Mouse (Mus musculus): ENCODE data around the gene Enox1. TPM values are rescaled to one million over a fixed set of nuclear protein-coding genes. Genes with fewer than 3 reads are reported as not detected.

Enox1 gene
- polyA plus RNA-seq, 1 experiment from 2014 or later = 1.9 TPM

DNA sequence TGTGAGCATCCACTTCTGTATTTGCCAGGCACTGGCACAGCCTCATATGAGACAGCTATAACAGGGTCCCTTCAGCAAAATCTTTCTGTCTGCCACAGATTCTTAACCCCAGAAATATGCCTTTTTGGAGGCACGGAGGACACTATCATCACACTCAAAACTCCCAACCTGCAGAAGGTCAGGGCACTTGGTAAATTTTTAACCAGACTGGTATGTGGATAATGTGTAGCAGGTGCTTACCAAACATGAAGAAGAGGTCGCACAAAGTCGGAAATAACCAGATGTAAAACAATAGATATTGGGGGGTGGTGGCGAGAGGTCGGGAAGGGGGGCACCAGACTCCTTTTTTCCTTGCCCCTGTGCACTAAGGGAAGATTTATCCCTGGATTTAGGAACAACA is 430.6 kb downstream of the Enox1 start:
- Histone ChIP-seq H3K9ac (ENCODE audit: low read length) (no peak overlapping the region), H3K4me2 (ENCODE audit: low read depth, low read length) (no peak overlapping the region), H3K27ac (ENCODE audit: low read length) (no peak overlapping the region), H3K36me3 (ENCODE audit: control insufficient read depth, insufficient read depth) (no peaks in the 10 kb centered on the region), H3K9me3 (replicated peaks; ENCODE audit: control insufficient read depth, low read length) (no peaks in the 10 kb centered on the region), H3K27me3 (ENCODE audit: control insufficient read depth, insufficient read depth, low read length) (no peaks in the 10 kb centered on the region), H3K4me3 (ENCODE audit: low read length) (no peak overlapping the region), H3K4me1 (ENCODE audit: control insufficient read depth, insufficient read depth, low read length) (peaks cover 11% of the 10 kb centered on the region)
- no peak for ATAC-seq (replicated peaks; ENCODE audit: extremely low read depth, insufficient read depth, low FRiP score)
- WGBS = 84% methylated on average over 5 of the region's 5 CpGs

GRCm38 (mm10) chr14:77593136-77593838 is 436.7 kb downstream of the Enox1 start:
- Histone ChIP-seq H3K4me1 (ENCODE audit: control insufficient read depth, insufficient read depth, low read length) (no peaks in the 10 kb centered on the region), H3K36me3 (ENCODE audit: control insufficient read depth, insufficient read depth) (no peaks in the 10 kb centered on the region), H3K27me3 (ENCODE audit: control insufficient read depth, insufficient read depth, low read length) (no peaks in the 10 kb centered on the region), H3K4me2 (ENCODE audit: low read depth, low read length) (no peak overlapping the region), H3K9me3 (replicated peaks; ENCODE audit: control insufficient read depth, low read length) (peaks cover 3% of the 10 kb centered on the region; the same call in 1 of the 2 replicates), H3K4me3 (ENCODE audit: low read length) (no peak overlapping the region), H3K9ac (ENCODE audit: low read length) (no peak overlapping the region), H3K27ac (ENCODE audit: low read length) (no peak overlapping the region)
- WGBS = 91% methylated on average over 11 of the region's 11 CpGs
- ATAC-seq (replicated peaks; ENCODE audit: extremely low read depth, insufficient read depth, low FRiP score) = no peak

- Histone ChIP-seq H3K4me1 (ENCODE audit: control insufficient read depth, insufficient read depth, low read length) (no peaks in the 10 kb centered on the region), H3K36me3 (ENCODE audit: control insufficient read depth, insufficient read depth) (no peaks in the 10 kb centered on the region), H3K27ac (ENCODE audit: low read length) (no peak overlapping the region), H3K4me2 (ENCODE audit: low read depth, low read length) (no peak overlapping the region), H3K27me3 (ENCODE audit: control insufficient read depth, insufficient read depth, low read length) (no peaks in the 10 kb centered on the region), H3K4me3 (ENCODE audit: low read length) (no peak overlapping the region), H3K9me3 (replicated peaks; ENCODE audit: control insufficient read depth, low read length) (peaks cover 3% of the 10 kb centered on the region; the same call in 1 of the 2 replicates), H3K9ac (ENCODE audit: low read length) (no peak overlapping the region)
- WGBS = 88% methylated on average over 14 of the region's 14 CpGs
- ATAC-seq (replicated peaks; ENCODE audit: extremely low read depth, insufficient read depth, low FRiP score) = no peak
These were observed 439.9 kb downstream of the Enox1 start for GRCm38 (mm10) chr14:77596216-77597175.

GRCm38 (mm10) chr14:77599016-77599704 is 442.6 kb downstream of the Enox1 start:
- no peak for ATAC-seq (replicated peaks; ENCODE audit: extremely low read depth, insufficient read depth, low FRiP score)
- H3K9ac ChIP-seq (ENCODE audit: low read length) = no peak overlapping the region
- H3K4me1 ChIP-seq (ENCODE audit: control insufficient read depth, insufficient read depth, low read length) = no peaks in the 10 kb centered on the region
- H3K4me2 ChIP-seq (ENCODE audit: low read depth, low read length) = no peak overlapping the region
- no peak overlapping the region for H3K4me3 ChIP-seq (ENCODE audit: low read length)
- H3K27ac ChIP-seq (ENCODE audit: low read length) = no peak overlapping the region
- H3K36me3 ChIP-seq (ENCODE audit: control insufficient read depth, insufficient read depth) = no peaks in the 10 kb centered on the region
- 62% methylated on average over 14 of the region's 14 CpGs for WGBS
- peaks cover 3% of the 10 kb centered on the region; the same call in 1 of the 2 replicates for H3K9me3 ChIP-seq (replicated peaks; ENCODE audit: control insufficient read depth, low read length)
- no peaks in the 10 kb centered on the region for H3K27me3 ChIP-seq (ENCODE audit: control insufficient read depth, insufficient read depth, low read length)

- WGBS = 88% methylated on average over 1 of the region's 1 CpGs
- ATAC-seq (replicated peaks; ENCODE audit: extremely low read depth, insufficient read depth, low FRiP score) = no peak
These were observed 444.2 kb downstream of the Enox1 start for GRCm38 (mm10) chr14:77600773-77601172.

GRCm38 (mm10) chr14:77601446-77601845 is 444.9 kb downstream of the Enox1 start:
- H3K4me1 ChIP-seq (ENCODE audit: control insufficient read depth, insufficient read depth, low read length) = no peaks in the 10 kb centered on the region
- no peak overlapping the region for H3K27ac ChIP-seq (ENCODE audit: low read length)
- H3K9me3 ChIP-seq (replicated peaks; ENCODE audit: control insufficient read depth, low read length) = peaks cover 3% of the 10 kb centered on the region; the same call in 1 of the 2 replicates
- no peaks in the 10 kb centered on the region for H3K27me3 ChIP-seq (ENCODE audit: control insufficient read depth, insufficient read depth, low read length)
- H3K36me3 ChIP-seq (ENCODE audit: control insufficient read depth, insufficient read depth) = no peaks in the 10 kb centered on the region
- H3K4me3 ChIP-seq (ENCODE audit: low read length) = no peak overlapping the region
- no peak overlapping the region for H3K4me2 ChIP-seq (ENCODE audit: low read depth, low read length)
- ATAC-seq (replicated peaks; ENCODE audit: extremely low read depth, insufficient read depth, low FRiP score) = no peak
- 77% methylated on average over 2 of the region's 2 CpGs for WGBS
- H3K9ac ChIP-seq (ENCODE audit: low read length) = no peak overlapping the region

More at GRCm38 (mm10) chr14:77600773-77601172, 444.2 kb downstream of the Enox1 start:
- no peak overlapping the region for H3K4me3 ChIP-seq (ENCODE audit: low read length)
- H3K27ac ChIP-seq (ENCODE audit: low read length) = no peak overlapping the region
- no peaks in the 10 kb centered on the region for H3K36me3 ChIP-seq (ENCODE audit: control insufficient read depth, insufficient read depth)
- no peak overlapping the region for H3K4me2 ChIP-seq (ENCODE audit: low read depth, low read length)
- H3K9me3 ChIP-seq (replicated peaks; ENCODE audit: control insufficient read depth, low read length) = peaks cover 3% of the 10 kb centered on the region; the same call in 1 of the 2 replicates
- no peaks in the 10 kb centered on the region for H3K27me3 ChIP-seq (ENCODE audit: control insufficient read depth, insufficient read depth, low read length)
- H3K9ac ChIP-seq (ENCODE audit: low read length) = no peak overlapping the region
- no peaks in the 10 kb centered on the region for H3K4me1 ChIP-seq (ENCODE audit: control insufficient read depth, insufficient read depth, low read length)

GRCm38 (mm10) chr14:77608182-77608839 is 451.7 kb downstream of the Enox1 start:
- no peak overlapping the region for H3K27ac ChIP-seq (ENCODE audit: low read length)
- H3K4me1 ChIP-seq (ENCODE audit: control insufficient read depth, insufficient read depth, low read length) = no peaks in the 10 kb centered on the region
- H3K9ac ChIP-seq (ENCODE audit: low read length) = no peak overlapping the region
- no peak overlapping the region for H3K4me3 ChIP-seq (ENCODE audit: low read length)
- 73% methylated on average over 5 of the region's 5 CpGs for WGBS
- ATAC-seq (replicated peaks; ENCODE audit: extremely low read depth, insufficient read depth, low FRiP score) = no peak
- H3K27me3 ChIP-seq (ENCODE audit: control insufficient read depth, insufficient read depth, low read length) = no peaks in the 10 kb centered on the region
- no peaks in the 10 kb centered on the region for H3K9me3 ChIP-seq (replicated peaks; ENCODE audit: control insufficient read depth, low read length)
- H3K36me3 ChIP-seq (ENCODE audit: control insufficient read depth, insufficient read depth) = no peaks in the 10 kb centered on the region
- H3K4me2 ChIP-seq (ENCODE audit: low read depth, low read length) = no peak overlapping the region

DNA sequence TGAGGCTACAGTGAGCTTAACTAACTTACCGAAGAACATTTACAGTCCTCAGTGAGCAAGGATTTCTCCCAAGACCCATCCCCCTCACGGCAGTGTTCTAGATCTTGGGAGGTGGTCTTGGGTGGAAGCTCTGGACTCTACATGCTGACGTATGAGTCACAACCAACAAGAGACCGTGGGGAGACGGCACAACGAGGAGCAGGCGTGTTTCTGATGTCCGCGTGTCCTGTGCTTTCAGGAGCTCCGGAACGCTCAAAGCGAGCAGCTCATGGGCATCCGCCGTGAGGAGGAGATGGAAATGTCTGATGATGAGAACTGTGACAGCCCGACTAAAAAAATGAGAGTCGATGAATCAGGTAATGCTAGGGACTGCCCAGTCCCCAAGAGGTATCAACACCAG is 458.6 kb downstream of the Enox1 start:
- Histone ChIP-seq H3K36me3 (ENCODE audit: control insufficient read depth, insufficient read depth) (no peaks in the 10 kb centered on the region), H3K27me3 (ENCODE audit: control insufficient read depth, insufficient read depth, low read length) (no peaks in the 10 kb centered on the region), H3K9ac (ENCODE audit: low read length) (no peak overlapping the region), H3K4me2 (ENCODE audit: low read depth, low read length) (no peak overlapping the region), H3K4me3 (ENCODE audit: low read length) (no peak overlapping the region), H3K27ac (ENCODE audit: low read length) (no peak overlapping the region), H3K9me3 (replicated peaks; ENCODE audit: control insufficient read depth, low read length) (no peaks in the 10 kb centered on the region), H3K4me1 (ENCODE audit: control insufficient read depth, insufficient read depth, low read length) (no peaks in the 10 kb centered on the region)
- 90% methylated on average over 16 of the region's 16 CpGs for WGBS
- ATAC-seq (replicated peaks; ENCODE audit: extremely low read depth, insufficient read depth, low FRiP score) = no peak
